Mouse (Mus musculus): ENCODE measurements at regions not wholly inside any gene's neighbourhood (a gene's known extent, or its start where the extent isn't known, plus 50 kb on each side); places are given as distances from the start of the nearest gene placed in this dataset.

- DNase-seq (ENCODE audit: low spot score in 2 of 2), result no peak
These were observed 55.3 kb upstream of the Synm start for GRCm38 (mm10) chr7:67814861-67815260.

Data from frontal cortex, postnatal 14 days (tissue).